Mouse (Mus musculus) kidney, embryonic 16.5 days (tissue): ENCODE data around the gene Hnrnpul1. TPM values are rescaled to one million over a fixed set of nuclear protein-coding genes. Genes with fewer than 3 reads are reported as not detected.
A peak's percentile ranks its signal among the peaks of the same experiment; 100 is the strongest.
"Not testable (repeated sequence)": the region's sequence is repeated elsewhere in the genome, so short reads cannot be mapped to it uniquely, and the experiment has no call there.

Experiments
- ATAC-seq: fragments of 200-750 bp; cut with Nextera tagmentation; 2 replicates; pipeline ENCODE4 v1.8.0; 2017; ENCODE audit warnings: moderate TSS enrichment; ENCODE audit not compliant: low FRiP score, low TSS enrichment
- H3K27ac ChIP-seq: fragments of 300-500 bp; sonication (generic); 2 replicates; pipeline ENCODE4 v1.5.1; 2014; ENCODE audit warnings: low read length
- H3K27me3 ChIP-seq: fragments of 300-500 bp; sonication (generic); 2 replicates; pipeline ENCODE4 v1.6.1; 2014; ENCODE audit warnings: low read length, control low read depth, mixed read lengths; ENCODE audit not compliant: insufficient read depth
- H3K36me3 ChIP-seq: fragments of 300-500 bp; sonication (generic); 2 replicates; pipeline ENCODE4 v1.6.1; 2014; ENCODE audit warnings: low read length, control low read depth, mixed read lengths; ENCODE audit not compliant: insufficient read depth
- H3K4me1 ChIP-seq: fragments of 300-500 bp; sonication (generic); 2 replicates; pipeline ENCODE4 v1.6.1; 2014; ENCODE audit warnings: low read length, control low read depth, mixed read lengths; ENCODE audit not compliant: insufficient read depth
- H3K4me2 ChIP-seq: fragments of 300-500 bp; sonication (generic); replicated peaks from 2 replicates; pipeline ENCODE4 v1.6.1; 2014; ENCODE audit warnings: low read depth, low read length
- H3K4me3 ChIP-seq: fragments of 300-500 bp; sonication (generic); 2 replicates; pipeline ENCODE4 v1.5.1; 2014; ENCODE audit warnings: mild to moderate bottlenecking, low read length
- H3K9ac ChIP-seq: fragments of 300-500 bp; sonication (generic); replicated peaks from 2 replicates; pipeline ENCODE4 v1.6.1; 2014; ENCODE audit warnings: low read length
- H3K9me3 ChIP-seq: fragments of 300-500 bp; sonication (generic); 2 replicates; pipeline ENCODE4 v1.6.1; 2016; ENCODE audit warnings: low read length, control low read depth
- WGBS: fragments of 180-500 bp; shearing (Covaris S2); extraction: QIAGEN DNeasy Blood & Tissue Kit; methylation state at CpG from one replicate; pipeline ENCODE4 v1.1.7; 2014; 5-methylcytosine and 5-hydroxymethylcytosine counted together
- polyA plus RNA-seq: library from polyadenylated mRNA; unstranded; fragments of >200 nt; fragmentation: Nextera tagmentation; extraction: Ambion mirVana; gene quantifications from 2 replicates; pipeline ENCODE4 v1.2.1, GENCODE M21; 2015

The Hnrnpul1 gene
- polyA plus RNA-seq = 43.7 and 56.5 TPM in 2 replicates

GRCm38 (mm10) chr7:25754738-25755467, at the start of gene Hnrnpul1:
Gene Hnrnpul1, minus strand, starts transcription at chr7:25754757.
- peak within 1 kb of the TSS; percentile 75 for H3K4me3 ChIP-seq
- no peaks in the 10 kb centered on the region for H3K9me3 ChIP-seq
- peak within 1 kb of the TSS; percentile 98 for H3K27ac ChIP-seq
- peak within 1 kb of the TSS; percentile 89 for H3K4me2 ChIP-seq
- peaks cover 17% of the 10 kb centered on the region for H3K4me1 ChIP-seq
- H3K36me3 ChIP-seq = peaks cover 17% of the 10 kb centered on the region
- H3K9ac ChIP-seq = peak within 1 kb of the TSS; percentile 90
- no peaks in the 10 kb centered on the region for H3K27me3 ChIP-seq
- WGBS = under 1% methylated on average over 55 of the region's 55 CpGs
- ATAC-seq = peak; percentile 94

- H3K27me3 ChIP-seq = no peaks in the 10 kb centered on the region
- no peak overlapping the region for H3K4me3 ChIP-seq
- ATAC-seq = no peak
- peaks cover 17% of the 10 kb centered on the region for H3K4me1 ChIP-seq
- H3K36me3 ChIP-seq = no peaks in the 10 kb centered on the region
- no peak overlapping the region for H3K4me2 ChIP-seq
- H3K9me3 ChIP-seq = peaks cover 2% of the 10 kb centered on the region
- 0 out of 2 replicates have a peak overlapping the region, but pooled peaks have one; percentile 11 for H3K27ac ChIP-seq
- no peak overlapping the region for H3K9ac ChIP-seq
- 79% methylated on average over 13 of the region's 13 CpGs for WGBS
These were observed 48.9 kb upstream of the Hnrnpul1 start for GRCm38 (mm10) chr7:25803460-25803859.

- no peaks in the 10 kb centered on the region for H3K36me3 ChIP-seq
- H3K27ac ChIP-seq = peak overlapping the region; percentile 79
- H3K4me2 ChIP-seq = peak overlapping the region; percentile 47
- H3K4me3 ChIP-seq = peak overlapping the region; percentile 18
- H3K9ac ChIP-seq = peak overlapping the region; percentile 22; the same call in 1 of the 2 replicates
- ATAC-seq = peak; percentile 74
- H3K4me1 ChIP-seq = peaks cover 17% of the 10 kb centered on the region
- peaks cover 4% of the 10 kb centered on the region for H3K9me3 ChIP-seq
- no peaks in the 10 kb centered on the region for H3K27me3 ChIP-seq
- 22% methylated on average over 24 of the region's 24 CpGs for WGBS
These were observed 47.9 kb upstream of the Hnrnpul1 start for GRCm38 (mm10) chr7:25802241-25803125.

DNA sequence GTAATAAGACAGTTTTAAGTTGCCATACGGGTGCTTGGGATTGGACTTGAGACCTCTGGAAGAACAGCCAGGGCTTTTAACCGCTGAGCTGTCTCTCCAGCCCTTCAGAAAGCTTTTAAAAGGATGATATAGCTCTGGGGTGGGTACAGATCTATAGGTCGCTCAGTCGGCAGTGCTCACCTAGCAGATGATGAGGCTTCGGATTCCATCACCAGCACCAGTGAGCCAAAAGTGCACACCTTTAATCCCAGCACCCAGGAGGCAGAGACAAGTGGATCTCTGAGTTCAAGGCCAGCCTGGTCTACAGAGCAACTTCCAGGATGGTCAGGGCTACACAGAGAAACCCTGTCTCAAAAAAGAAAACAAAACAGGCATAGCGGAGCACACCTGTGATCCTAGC, 46.5 kb upstream of the Hnrnpul1 start:
- H3K27ac ChIP-seq = no peak overlapping the region
- WGBS = 90% methylated on average over 6 of the region's 6 CpGs
- peaks cover 17% of the 10 kb centered on the region for H3K4me1 ChIP-seq
- H3K9ac ChIP-seq = no peak overlapping the region
- peaks cover 4% of the 10 kb centered on the region for H3K9me3 ChIP-seq
- ATAC-seq = no peak
- H3K36me3 ChIP-seq = no peaks in the 10 kb centered on the region
- H3K4me3 ChIP-seq = no peak overlapping the region
- no peak overlapping the region for H3K4me2 ChIP-seq
- no peaks in the 10 kb centered on the region for H3K27me3 ChIP-seq

- H3K36me3 ChIP-seq = no peaks in the 10 kb centered on the region
- H3K27me3 ChIP-seq = no peaks in the 10 kb centered on the region
- peaks cover 11% of the 10 kb centered on the region for H3K4me1 ChIP-seq
- no peak overlapping the region for H3K9ac ChIP-seq
- no peak overlapping the region for H3K4me2 ChIP-seq
- ATAC-seq = no peak
- no peak overlapping the region for H3K4me3 ChIP-seq
- no peak overlapping the region for H3K27ac ChIP-seq
- 89% methylated on average over 1 of the region's 1 CpGs for WGBS
- H3K9me3 ChIP-seq = peaks cover 4% of the 10 kb centered on the region
These were observed 44.8 kb upstream of the Hnrnpul1 start for GRCm38 (mm10) chr7:25799369-25799768.

DNA sequence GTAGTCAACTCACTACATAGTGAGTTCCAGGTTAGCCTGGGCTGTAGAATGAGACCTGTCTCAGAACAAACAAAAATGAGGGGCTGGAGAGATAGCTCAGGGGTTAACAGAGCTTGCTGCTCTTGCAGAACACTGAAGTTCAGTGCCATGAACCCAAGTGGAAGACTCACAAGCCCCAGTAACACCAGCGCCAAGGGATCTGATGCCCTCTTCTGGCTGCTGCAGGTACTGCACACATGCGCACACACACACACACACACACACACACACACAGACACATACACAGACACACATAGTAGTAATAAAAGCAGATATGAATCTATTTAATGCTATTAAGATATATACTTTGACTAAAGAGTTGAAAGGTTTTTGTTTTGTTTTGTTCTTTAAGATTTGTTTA, 44.0 kb upstream of the Hnrnpul1 start:
- Histone ChIP-seq H3K4me2 (no peak overlapping the region), H3K27ac (no peak overlapping the region), H3K4me1 (peaks cover 11% of the 10 kb centered on the region), H3K9me3 (peaks cover 4% of the 10 kb centered on the region), H3K9ac (no peak overlapping the region), H3K4me3 (no peak overlapping the region), H3K36me3 (no peaks in the 10 kb centered on the region), H3K27me3 (no peaks in the 10 kb centered on the region)
- ATAC-seq = no peak
- WGBS = 88% methylated on average over 2 of the region's 2 CpGs

DNA sequence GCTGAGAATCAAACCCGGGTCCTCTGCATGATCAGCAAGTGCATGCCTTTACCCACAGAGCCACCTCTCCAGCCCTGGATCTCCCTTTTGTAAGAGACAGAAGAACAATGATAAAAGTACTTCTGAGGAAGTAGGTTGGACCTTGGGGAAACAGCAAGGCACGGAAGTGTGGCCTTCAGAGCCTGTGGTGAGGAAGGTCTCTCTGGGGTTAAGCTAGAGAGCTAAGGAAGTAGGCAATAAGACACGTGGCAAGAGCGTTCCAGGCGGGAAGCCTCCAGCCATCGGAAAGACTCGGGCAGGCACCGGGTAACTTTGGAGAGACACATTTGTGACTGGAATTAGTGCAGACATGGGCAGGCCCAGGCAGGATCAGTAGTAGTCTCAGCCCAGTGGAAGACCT, 40.2 kb upstream of the Hnrnpul1 start:
- H3K27me3 ChIP-seq = no peaks in the 10 kb centered on the region
- no peak overlapping the region for H3K4me3 ChIP-seq
- no peak overlapping the region for H3K27ac ChIP-seq
- no peak overlapping the region for H3K4me2 ChIP-seq
- no peak for ATAC-seq
- H3K36me3 ChIP-seq = no peaks in the 10 kb centered on the region
- H3K9me3 ChIP-seq = peaks cover 4% of the 10 kb centered on the region
- H3K4me1 ChIP-seq = no peaks in the 10 kb centered on the region
- WGBS = 83% methylated on average over 8 of the region's 8 CpGs
- no peak overlapping the region for H3K9ac ChIP-seq

DNA sequence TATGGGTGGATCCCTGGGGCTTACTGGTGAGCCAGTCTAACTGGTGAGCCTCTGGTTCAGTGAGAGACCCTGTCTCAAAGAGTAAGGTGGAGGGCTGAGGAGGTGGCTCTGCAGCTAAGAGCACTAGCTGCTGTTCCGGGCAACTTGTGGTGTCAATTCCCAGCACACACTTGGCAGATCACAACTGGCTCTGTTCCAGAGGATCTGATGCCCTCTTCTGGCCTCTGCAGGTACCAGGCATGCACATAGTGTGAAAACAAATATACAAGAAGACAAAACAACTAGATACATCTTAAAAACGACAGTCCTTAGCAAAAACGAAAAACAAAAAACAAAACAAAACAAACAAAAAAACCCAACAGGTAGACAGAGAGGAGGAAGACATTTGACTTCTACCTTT, 39.1 kb upstream of the Hnrnpul1 start:
- peaks cover 4% of the 10 kb centered on the region for H3K9me3 ChIP-seq
- ATAC-seq = no peak
- no peak overlapping the region for H3K4me3 ChIP-seq
- WGBS = 64% methylated on average over 3 of the region's 3 CpGs
- no peak overlapping the region for H3K9ac ChIP-seq
- no peak overlapping the region for H3K27ac ChIP-seq
- no peak overlapping the region for H3K4me2 ChIP-seq
- H3K36me3 ChIP-seq = no peaks in the 10 kb centered on the region
- peaks cover 9% of the 10 kb centered on the region for H3K4me1 ChIP-seq
- no peaks in the 10 kb centered on the region for H3K27me3 ChIP-seq

DNA sequence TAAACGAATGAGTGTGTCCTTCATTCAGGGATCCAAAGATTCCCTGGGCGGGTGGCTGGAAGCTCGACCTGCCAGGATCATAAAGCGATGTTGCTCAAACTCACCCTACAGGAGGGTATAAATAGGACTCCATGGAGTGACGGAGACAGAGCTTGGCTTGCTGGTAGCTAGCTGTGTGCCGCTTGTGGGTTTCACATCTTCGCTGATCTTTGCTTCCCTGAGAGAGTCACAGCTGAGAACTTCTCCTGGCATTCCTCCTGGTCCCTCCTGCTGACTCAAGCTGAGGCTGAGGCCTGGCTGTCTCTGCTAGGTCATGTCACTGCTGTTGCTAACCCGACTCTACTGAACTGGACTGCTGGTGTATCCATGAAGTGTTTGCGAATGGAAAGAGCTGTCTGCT, 38.4 kb upstream of the Hnrnpul1 start:
- WGBS = 67% methylated on average over 9 of the region's 9 CpGs
- not testable (repeated sequence) for H3K4me3 ChIP-seq, H3K9me3 ChIP-seq, H3K9ac ChIP-seq, H3K4me2 ChIP-seq, H3K36me3 ChIP-seq, H3K27ac ChIP-seq, H3K4me1 ChIP-seq, ATAC-seq, H3K27me3 ChIP-seq

GRCm38 (mm10) chr7:25790615-25791014, 36.1 kb upstream of the Hnrnpul1 start:
- peaks cover 19% of the 10 kb centered on the region for H3K4me1 ChIP-seq
- 69% methylated on average over 8 of the region's 8 CpGs for WGBS
- no peak overlapping the region for H3K27ac ChIP-seq
- ATAC-seq = no peak
- no peak overlapping the region for H3K9ac ChIP-seq
- H3K36me3 ChIP-seq = no peaks in the 10 kb centered on the region
- H3K9me3 ChIP-seq = no peaks in the 10 kb centered on the region
- H3K4me3 ChIP-seq = no peak overlapping the region
- no peaks in the 10 kb centered on the region for H3K27me3 ChIP-seq
- H3K4me2 ChIP-seq = no peak overlapping the region
